Mouse (Mus musculus) heart, embryonic 14.5 days (tissue): ENCODE measurements around the gene Chd9. TPM values are rescaled to one million over a fixed set of nuclear protein-coding genes. Genes with fewer than 3 reads are reported as not detected.

Source experiments
- ATAC-seq: fragments of 200-750 bp; cut with Nextera tagmentation; 2 replicates; pipeline ENCODE4 v1.8.0; 2017; ENCODE audit warnings: low read depth, moderate TSS enrichment; ENCODE audit not compliant: insufficient number of reproducible peaks, insufficient read depth, low FRiP score
- H3K27ac ChIP-seq, 2 experiments: fragments of 200-500 bp in 1 of 2; fragments of 300-500 bp in 1 of 2; sonication (generic) in 1 of 2; replicated peaks in 1 of 2; 2 replicates each; pipeline ENCODE4 v1.5.1; 2012 to 2014; ENCODE audit warnings: low read depth in 2 of 2, low read length in 2 of 2, control low read depth in 1 of 2, mild to moderate bottlenecking in 1 of 2, mixed read lengths in 1 of 2; ENCODE audit not compliant: control insufficient read depth in 1 of 2, insufficient read depth in 1 of 2
- H3K27me3 ChIP-seq: fragments of 300-500 bp; sonication (generic); 2 replicates; pipeline ENCODE4 v1.6.1; 2014; ENCODE audit warnings: mild to moderate bottlenecking, low read length, control low read depth; ENCODE audit not compliant: control insufficient read depth, insufficient read depth
- H3K36me3 ChIP-seq: fragments of 300-500 bp; sonication (generic); 2 replicates; pipeline ENCODE4 v1.6.1; 2014; ENCODE audit warnings: mild to moderate bottlenecking, control low read depth, low read length, mixed read lengths; ENCODE audit not compliant: control insufficient read depth, insufficient read depth
- H3K4me1 ChIP-seq, 2 experiments: fragments of 200-500 bp in 1 of 2; fragments of 300-500 bp in 1 of 2; sonication (generic) in 1 of 2; 2 replicates each; pipeline ENCODE4 v1.6.1; 2012 to 2014; ENCODE audit warnings: low read length in 2 of 2, control low read depth in 1 of 2, mixed read lengths in 1 of 2; ENCODE audit not compliant: control insufficient read depth in 2 of 2, insufficient read depth in 2 of 2
- H3K4me2 ChIP-seq: fragments of 300-500 bp; sonication (generic); 2 replicates; pipeline ENCODE4 v1.6.1; 2014; ENCODE audit warnings: mild to moderate bottlenecking, low read length
- H3K4me3 ChIP-seq, 2 experiments: fragments of 200-500 bp in 1 of 2; fragments of 300-500 bp in 1 of 2; sonication (generic) in 1 of 2; 2 replicates each; pipeline ENCODE4 v1.5.1; 2012 to 2014; ENCODE audit warnings: low read length in 2 of 2, mild to moderate bottlenecking in 2 of 2, control low read depth in 1 of 2, low read depth in 1 of 2, moderate library complexity in 1 of 2; ENCODE audit not compliant: control insufficient read depth in 1 of 2, insufficient read depth in 1 of 2
- H3K9ac ChIP-seq: fragments of 300-500 bp; sonication (generic); 2 replicates; pipeline ENCODE4 v1.6.1; 2014; ENCODE audit warnings: mild to moderate bottlenecking, low read length
- H3K9me3 ChIP-seq: fragments of 300-500 bp; sonication (generic); 2 replicates; pipeline ENCODE4 v1.6.1; 2016; ENCODE audit warnings: low read length, control low read depth; ENCODE audit not compliant: control insufficient read depth
- WGBS: fragments of 180-500 bp; shearing (Covaris S2); extraction: QIAGEN DNeasy Blood & Tissue Kit; methylation state at CpG from one replicate; pipeline ENCODE4 v1.1.7; 2014; 5-methylcytosine and 5-hydroxymethylcytosine counted together
- polyA plus RNA-seq: library from polyadenylated mRNA; unstranded; fragments of >200 nt; fragmentation: Nextera tagmentation; extraction: Ambion mirVana; gene quantifications from 2 replicates; pipeline ENCODE4 v1.2.1, GENCODE M21; 2014

The Chd9 gene
- polyA plus RNA-seq, 1 experiment from 2014 or later = 57.0 TPM

DNA sequence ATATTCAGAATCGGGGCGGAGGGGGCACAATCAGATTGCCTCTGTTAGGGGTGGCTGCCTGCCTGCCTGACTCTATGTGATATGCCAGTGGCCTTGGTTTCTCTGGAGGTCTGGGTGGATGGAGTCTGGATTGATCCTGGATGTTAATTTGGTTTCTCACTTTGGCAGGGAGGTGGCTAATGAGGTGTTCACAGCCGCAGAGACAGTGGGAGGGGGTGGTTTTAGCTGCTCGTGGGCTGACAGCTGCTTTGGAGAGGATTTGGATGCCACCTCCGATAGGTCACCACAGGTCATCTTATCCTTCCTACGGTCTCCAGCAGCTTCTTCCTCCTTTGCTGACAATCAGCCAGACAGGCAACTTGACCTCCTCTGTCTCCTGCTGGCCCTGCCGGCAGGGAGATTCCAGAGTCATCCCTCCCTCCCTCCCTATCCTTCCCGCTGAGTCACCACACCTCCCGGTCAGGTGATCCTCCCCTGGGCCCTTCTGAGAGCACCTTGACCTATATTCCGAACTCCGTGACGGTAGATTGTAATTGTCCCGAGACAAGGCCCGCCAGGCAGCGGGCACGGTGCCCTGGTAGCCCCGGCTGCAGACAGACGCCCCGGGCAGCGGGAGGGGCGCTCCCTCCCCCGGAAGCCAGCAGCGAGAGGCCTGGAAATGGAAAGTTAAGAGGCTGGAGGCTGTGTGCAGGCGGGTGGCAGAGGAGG is 48.7 kb downstream of the Chd9 start:
- peak overlapping the region; percentile 66 for H3K9ac ChIP-seq
- H3K4me2 ChIP-seq = peak overlapping the region; percentile 81
- peak overlapping the region; percentile 42 to 69 for H3K4me3 ChIP-seq
- H3K36me3 ChIP-seq = no peaks in the 10 kb centered on the region
- H3K27me3 ChIP-seq = no peaks in the 10 kb centered on the region
- ATAC-seq = peak; percentile 54
- 2% methylated on average over 23 of the region's 24 CpGs for WGBS
- H3K27ac ChIP-seq = peak overlapping the region; percentile 79
- no peaks in the 10 kb centered on the region for H3K9me3 ChIP-seq
- peaks cover 10 to 28% of the 10 kb centered on the region in 2 experiments for H3K4me1 ChIP-seq

DNA sequence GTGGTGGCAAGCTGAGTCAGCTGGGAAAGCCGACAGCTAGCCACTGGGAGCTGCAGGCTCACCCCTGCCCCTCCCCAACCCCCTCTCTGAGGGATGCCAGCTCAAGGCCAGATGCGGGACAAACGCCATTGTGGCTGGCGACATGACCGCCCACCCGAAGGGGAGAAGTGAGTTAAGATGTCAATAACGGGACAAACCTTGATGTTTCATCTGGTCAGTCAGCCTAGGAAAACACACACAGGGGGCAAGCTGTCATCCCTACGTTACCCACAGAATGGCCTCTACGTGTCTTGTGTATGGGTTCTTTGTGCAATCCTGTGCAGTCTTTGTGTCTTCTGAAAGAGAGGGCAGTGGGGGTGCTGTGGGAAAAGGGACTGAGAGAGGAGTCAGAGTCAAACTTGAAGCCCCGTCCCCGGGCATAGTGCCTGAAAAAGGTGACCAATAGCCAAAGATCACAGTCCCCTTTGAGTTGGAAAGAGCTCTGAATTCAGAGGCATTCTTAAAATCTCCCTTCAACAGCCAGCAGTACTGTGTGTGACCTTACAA is 49.4 kb downstream of the Chd9 start:
- peak overlapping the region; percentile 62 to 79 for H3K27ac ChIP-seq
- H3K27me3 ChIP-seq = no peaks in the 10 kb centered on the region
- H3K9me3 ChIP-seq = no peaks in the 10 kb centered on the region
- H3K9ac ChIP-seq = peak overlapping the region; percentile 66
- H3K36me3 ChIP-seq = no peaks in the 10 kb centered on the region
- peaks cover 10 to 28% of the 10 kb centered on the region in 2 experiments for H3K4me1 ChIP-seq
- ATAC-seq = peak; percentile 81
- 2% methylated on average over 11 of the region's 11 CpGs for WGBS
- H3K4me2 ChIP-seq = peak overlapping the region; percentile 81
- peak overlapping the region; percentile 42 to 69 for H3K4me3 ChIP-seq

DNA sequence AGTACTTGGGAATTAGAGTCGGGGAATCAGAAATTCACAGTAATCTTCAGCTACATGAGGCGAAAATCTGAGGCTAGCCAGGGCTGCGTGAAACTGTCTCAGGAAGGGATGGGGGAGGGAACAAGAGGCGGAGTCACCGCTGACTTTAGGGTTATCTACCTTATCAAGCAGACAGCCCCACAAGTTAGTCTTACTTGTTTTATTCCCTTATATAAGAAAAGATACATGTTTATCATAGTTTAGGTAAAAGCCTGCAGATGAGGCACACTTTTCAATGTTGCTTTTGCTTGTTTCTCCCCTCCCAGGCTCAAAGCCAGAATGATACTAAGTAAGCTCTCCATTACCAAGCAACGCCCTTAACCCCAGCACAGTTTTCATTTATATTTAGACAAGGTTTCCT is 50.4 kb downstream of the Chd9 start:
- H3K4me3 ChIP-seq = no peak overlapping the region
- peaks cover 10 to 28% of the 10 kb centered on the region in 2 experiments for H3K4me1 ChIP-seq
- WGBS = 58% methylated on average over 6 of the region's 6 CpGs
- ATAC-seq = no peak
- H3K27me3 ChIP-seq = no peaks in the 10 kb centered on the region
- no peaks in the 10 kb centered on the region for H3K36me3 ChIP-seq
- no peak overlapping the region for H3K4me2 ChIP-seq
- no peak overlapping the region for H3K9ac ChIP-seq
- H3K27ac ChIP-seq = no peak overlapping the region
- H3K9me3 ChIP-seq = no peaks in the 10 kb centered on the region

DNA sequence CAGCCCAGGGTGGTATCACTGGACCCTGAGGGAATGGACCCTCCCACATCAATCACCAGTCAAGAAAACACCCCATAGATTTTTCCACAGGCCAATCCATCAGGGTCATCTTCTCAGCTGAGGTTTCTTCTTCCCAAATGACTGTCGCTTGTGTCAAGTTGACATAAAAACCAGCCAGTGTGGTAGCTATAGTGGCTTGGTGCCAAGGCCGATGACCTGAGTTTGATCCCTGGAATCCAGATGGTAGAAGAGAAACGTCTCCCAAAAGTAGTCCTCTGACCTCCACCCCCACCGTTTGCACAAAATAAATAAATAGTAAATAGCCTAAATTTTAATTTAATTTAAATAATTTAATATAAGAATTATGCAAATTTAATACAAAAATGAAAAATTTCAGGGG is 51.9 kb downstream of the Chd9 start:
- Histone ChIP-seq H3K4me1 (peaks cover 10 to 28% of the 10 kb centered on the region in 2 experiments), H3K9ac (no peak overlapping the region), H3K36me3 (no peaks in the 10 kb centered on the region), H3K9me3 (no peaks in the 10 kb centered on the region), H3K27ac (no peak overlapping the region), H3K4me2 (no peak overlapping the region), H3K4me3 (no peak overlapping the region), H3K27me3 (no peaks in the 10 kb centered on the region)
- 73% methylated on average over 4 of the region's 4 CpGs for WGBS
- no peak for ATAC-seq

DNA sequence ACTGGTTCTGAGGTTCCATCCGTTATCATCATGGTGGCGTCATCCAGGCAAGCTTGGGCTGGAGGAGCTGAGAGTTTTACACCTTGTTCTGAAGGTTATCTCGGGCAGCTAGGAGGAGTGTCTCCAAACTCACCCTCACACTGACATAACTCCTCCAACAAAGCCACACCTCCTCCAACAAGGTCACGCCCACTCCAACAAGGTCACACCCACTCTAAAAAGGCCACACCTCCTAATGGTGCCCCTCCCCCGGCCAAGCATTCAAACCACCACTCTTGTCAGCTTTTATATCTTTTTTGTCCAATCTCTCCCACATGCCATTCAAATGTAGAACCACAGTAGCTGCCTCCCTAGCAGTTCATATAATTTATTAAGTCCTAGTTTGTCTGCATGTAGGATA is 53.0 kb downstream of the Chd9 start:
- 79% methylated on average over 5 of the region's 5 CpGs for WGBS
- no peak overlapping the region for H3K27ac ChIP-seq
- no peak overlapping the region for H3K4me2 ChIP-seq

DNA sequence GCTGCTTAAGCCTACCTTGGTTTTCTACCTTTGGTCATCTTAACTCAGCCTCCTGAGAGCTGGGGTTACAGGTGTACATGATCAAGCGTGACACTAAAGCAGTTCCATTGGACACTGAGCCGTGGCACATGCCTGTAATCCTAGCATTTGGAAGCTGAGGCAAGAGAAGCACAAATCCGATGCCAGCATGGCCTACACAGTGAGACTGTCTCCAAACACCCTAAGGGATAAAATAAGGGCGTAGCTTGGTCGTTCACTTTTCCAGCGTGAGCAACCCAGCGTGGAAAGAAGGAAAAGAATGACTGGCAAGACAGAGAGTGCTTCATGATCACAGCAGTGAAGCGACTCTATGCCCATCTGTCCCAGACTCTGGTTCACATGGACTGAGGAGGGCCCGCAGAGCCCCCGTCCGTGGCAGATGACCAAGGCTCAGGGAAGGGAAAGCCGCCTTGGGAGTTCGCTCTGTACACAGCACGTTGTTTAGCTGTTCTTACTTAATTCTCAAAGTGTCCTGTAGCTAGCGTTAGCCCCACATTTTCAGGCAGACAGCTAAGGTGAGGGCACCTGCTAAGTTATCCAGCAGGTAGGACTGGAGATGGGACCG is 54.0 kb downstream of the Chd9 start:
- 88% methylated on average over 16 of the region's 16 CpGs for WGBS
- Histone ChIP-seq H3K27ac (no peak overlapping the region), H3K4me2 (no peak overlapping the region), H3K9me3 (no peaks in the 10 kb centered on the region), H3K36me3 (no peaks in the 10 kb centered on the region), H3K27me3 (no peaks in the 10 kb centered on the region), H3K9ac (no peak overlapping the region), H3K4me3 (no peak overlapping the region), H3K4me1 (peaks cover 4 to 15% of the 10 kb centered on the region in 2 experiments)
- ATAC-seq = no peak

More for the DNA sequence above, 53.0 kb downstream of the Chd9 start:
- H3K36me3 ChIP-seq = no peaks in the 10 kb centered on the region
- no peak for ATAC-seq
- no peak overlapping the region for H3K9ac ChIP-seq
- no peaks in the 10 kb centered on the region for H3K9me3 ChIP-seq
- H3K4me1 ChIP-seq = peaks cover 10 to 24% of the 10 kb centered on the region in 2 experiments
- no peak overlapping the region for H3K4me3 ChIP-seq
- H3K27me3 ChIP-seq = no peaks in the 10 kb centered on the region

DNA sequence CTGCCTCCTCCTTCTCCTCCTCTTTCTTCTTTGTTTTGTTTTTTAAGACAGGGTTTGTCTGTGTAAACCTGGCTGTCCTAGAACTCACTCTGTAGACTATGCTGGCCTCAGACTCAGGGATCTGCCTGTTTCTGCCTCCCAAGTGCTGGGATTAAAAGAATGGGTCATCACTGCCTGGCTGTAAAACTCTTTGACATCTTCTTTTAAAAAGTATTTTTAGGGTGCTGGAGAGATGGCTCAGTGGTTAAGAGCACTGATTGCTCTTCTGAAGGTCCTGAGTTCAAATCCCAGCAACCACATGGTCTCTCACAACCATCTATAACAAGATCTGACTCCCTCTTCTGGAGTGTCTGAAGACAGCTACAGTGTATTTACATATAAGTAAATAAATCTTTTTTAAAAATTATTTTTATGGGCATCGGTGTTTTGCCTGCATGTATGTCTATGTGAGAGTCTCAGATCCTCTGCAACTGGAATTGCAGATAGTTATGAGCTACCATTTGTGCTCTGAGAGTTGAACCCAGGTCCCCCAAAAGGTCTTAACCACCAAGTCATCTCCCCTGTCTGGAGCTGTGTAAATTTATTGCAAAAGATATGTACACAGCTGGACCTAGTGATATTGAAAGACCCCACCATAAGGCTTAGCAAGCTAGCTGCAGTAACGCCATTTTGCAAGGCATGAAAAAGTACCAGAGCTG is 57.7 kb downstream of the Chd9 start:
- H3K27ac ChIP-seq = no peak overlapping the region
- no peak overlapping the region for H3K4me2 ChIP-seq
- H3K4me3 ChIP-seq = no peak overlapping the region
- H3K27me3 ChIP-seq = no peaks in the 10 kb centered on the region
- H3K9me3 ChIP-seq = no peaks in the 10 kb centered on the region
- H3K36me3 ChIP-seq = no peaks in the 10 kb centered on the region
- ATAC-seq = no peak
- no peak overlapping the region for H3K9ac ChIP-seq
- H3K4me1 ChIP-seq = no peaks in the 10 kb centered on the region
- WGBS = 79% methylated on average over 2 of the region's 2 CpGs
